Mouse (Mus musculus): Measurements from ENCODE around the gene Hmgn1.
"Not testable (repeated sequence)": the region's sequence is repeated elsewhere in the genome, so short reads cannot be mapped to it uniquely, and the experiment has no call there.

DNA sequence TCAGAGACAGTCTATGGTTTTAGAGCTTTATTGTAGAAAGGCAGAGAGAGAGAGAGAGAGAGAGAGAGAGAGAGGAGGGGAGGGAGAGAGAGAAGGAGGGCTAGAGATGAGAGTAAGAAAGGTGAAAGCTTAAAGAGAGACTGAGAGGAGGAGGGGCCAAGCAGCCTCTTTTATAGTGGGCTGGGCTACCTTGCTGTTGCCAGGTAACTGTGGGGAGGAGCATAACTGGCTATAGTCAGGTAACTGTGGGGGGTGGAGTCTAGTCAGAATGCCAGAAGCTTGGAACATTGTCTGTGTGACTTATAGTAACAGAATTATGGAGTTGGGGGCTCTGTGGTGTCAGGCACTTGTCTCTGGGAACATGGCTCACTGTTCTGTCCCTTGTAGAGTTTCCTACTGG is 29.7 kb downstream of the Hmgn1 start:
- not testable (repeated sequence) for TF ChIP-seq TCF12 (IDR thresholded peaks at IDR 0.05; ENCODE audit: insufficient read depth, poor library complexity, severe bottlenecking); POLR2A (IDR thresholded peaks at IDR 0.05; ENCODE audit: insufficient read length, low read depth); MAX (IDR thresholded peaks at IDR 0.05; ENCODE audit: low read depth)

Measured in myocyte (in vitro differentiated cells).